Mouse (Mus musculus) ES-Bruce4 (cell line): ENCODE data around the gene Rgs7bp. TPM values are rescaled to one million over a fixed set of nuclear protein-coding genes. Genes with fewer than 3 reads are reported as not detected.
A peak's percentile ranks its signal among the peaks of the same experiment; 100 is the strongest.
"Not testable (repeated sequence)": the region's sequence is repeated elsewhere in the genome, so short reads cannot be mapped to it uniquely, and the experiment has no call there.

Experiments
- H3K27ac ChIP-seq: 2 replicates; pipeline ENCODE4 v1.5.1; 2012; ENCODE audit warnings: low read length, inconsistent platforms; ENCODE audit not compliant: insufficient read depth
- H3K27me3 ChIP-seq: 2 replicates; pipeline ENCODE4 v1.6.1; 2012; ENCODE audit warnings: mild to moderate bottlenecking, low read length, inconsistent platforms; ENCODE audit not compliant: control insufficient read depth, poor library complexity, insufficient read depth, severe bottlenecking
- H3K36me3 ChIP-seq: 2 replicates; pipeline ENCODE4 v1.6.1; 2012; ENCODE audit warnings: inconsistent platforms, mild to moderate bottlenecking, low read length, moderate library complexity; ENCODE audit not compliant: control insufficient read depth, poor library complexity, insufficient read depth, severe bottlenecking
- H3K4me1 ChIP-seq: one replicate; pipeline ENCODE4 v1.8.1; 2011; ENCODE audit warnings: low read length; ENCODE audit not compliant: control insufficient read depth, insufficient read depth
- H3K4me3 ChIP-seq: 2 replicates; pipeline ENCODE4 v1.5.1; 2011; ENCODE audit warnings: low read depth, mild to moderate bottlenecking, low read length
- H3K9ac ChIP-seq: 2 replicates; pipeline ENCODE4 v1.6.1; 2012; ENCODE audit warnings: low read depth, mild to moderate bottlenecking, inconsistent platforms; ENCODE audit not compliant: poor library complexity, severe bottlenecking
- H3K9me3 ChIP-seq: replicated peaks from 2 replicates; pipeline ENCODE4 v1.6.1; 2012; ENCODE audit warnings: mild to moderate bottlenecking, low read length, inconsistent platforms; ENCODE audit not compliant: control insufficient read depth, poor library complexity, insufficient read depth, severe bottlenecking
- CTCF ChIP-seq: IDR thresholded peaks from one replicate; pipeline ENCODE4 v1.8.1; 2011; ENCODE audit warnings: low read depth, low read length
- EP300 ChIP-seq: IDR thresholded peaks from 2 replicates; pipeline ENCODE4 v1.6.1; 2011; ENCODE audit warnings: low read depth, low read length; ENCODE audit not compliant: insufficient read depth
- POLR2A ChIP-seq: IDR thresholded peaks from one replicate; pipeline ENCODE4 v1.8.1; 2011; ENCODE audit warnings: low read length; ENCODE audit not compliant: insufficient read depth
- polyA plus RNA-seq: library from polyadenylated mRNA; stranded (reverse); fragments of >200 nt; gene quantifications from 2 replicates; pipeline ENCODE4 v1.2.4, GENCODE M21; 2011; ENCODE audit warnings: low read depth; ENCODE audit not compliant: missing spikeins, insufficient read depth, insufficient read length

Rgs7bp gene
- polyA plus RNA-seq, 1 experiment: 0.09 TPM

DNA sequence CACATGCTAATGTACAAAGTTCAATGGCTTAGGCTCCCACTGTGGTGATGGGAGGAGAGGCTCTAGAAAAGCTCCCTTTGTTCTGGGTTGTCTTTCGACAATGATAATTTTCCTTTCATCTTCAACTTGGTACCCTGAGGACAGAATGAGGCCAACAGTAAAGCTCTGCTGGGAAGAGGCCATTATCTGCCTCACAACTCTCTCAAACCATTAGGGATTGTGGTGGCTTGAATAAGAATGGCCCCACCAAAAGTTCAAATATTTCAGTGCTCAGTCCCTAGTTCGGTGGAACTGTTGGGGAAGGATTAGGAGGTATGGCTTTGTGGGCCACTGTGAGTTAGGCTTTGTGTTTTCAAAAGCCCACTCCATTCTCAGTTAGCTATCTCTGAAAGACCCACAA is 138.6 kb downstream of the Rgs7bp start:
- peaks cover 74% of the 10 kb centered on the region for H3K9me3 ChIP-seq
- H3K4me1 ChIP-seq: no peaks in the 10 kb centered on the region
- no peak overlapping the region for H3K9ac ChIP-seq
- no peak overlapping the region for H3K4me3 ChIP-seq
- H3K36me3 ChIP-seq: no peaks in the 10 kb centered on the region
- no peaks in the 10 kb centered on the region for H3K27me3 ChIP-seq
- TF ChIP-seq CTCF (no peak), POLR2A (no peak), EP300 (no peak)
- H3K27ac ChIP-seq: peak overlapping the region; percentile 37

DNA sequence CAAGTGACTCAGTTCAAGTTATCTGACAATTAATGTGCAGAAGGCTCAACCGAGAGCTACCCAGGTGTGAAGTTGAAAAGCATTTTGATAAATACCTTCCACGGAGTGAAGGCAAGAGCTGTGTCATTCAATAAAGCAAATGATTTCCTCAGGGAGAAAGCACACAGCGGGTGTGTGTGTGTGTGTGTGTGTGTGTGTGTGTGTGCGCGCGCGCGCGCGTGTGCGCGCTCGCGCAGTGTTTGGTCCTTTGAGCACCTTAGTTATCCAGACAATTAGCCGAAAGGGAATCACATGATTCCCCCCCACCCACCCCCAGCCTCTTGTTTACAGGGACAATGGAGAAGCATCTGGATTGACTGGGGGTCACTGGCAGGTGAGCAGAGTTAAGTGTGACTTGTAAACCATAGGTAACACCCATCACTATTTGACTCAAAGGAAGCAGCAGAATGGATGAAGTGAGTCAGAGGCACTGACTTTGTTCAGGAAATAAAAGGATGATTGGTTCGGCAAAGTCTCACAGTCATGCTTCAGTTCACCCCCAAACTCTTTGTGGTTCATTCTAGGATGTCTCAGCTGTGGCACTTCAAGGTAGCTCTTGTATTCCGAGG is 140.3 kb downstream of the Rgs7bp start:
- Histone ChIP-seq H3K9ac (no peak overlapping the region), H3K27ac (peak overlapping the region; percentile 76), H3K4me1 (no peaks in the 10 kb centered on the region), H3K4me3 (no peak overlapping the region), H3K9me3 (peaks cover 73% of the 10 kb centered on the region), H3K36me3 (no peaks in the 10 kb centered on the region), H3K27me3 (no peaks in the 10 kb centered on the region)
- no peak for TF ChIP-seq CTCF
- TF ChIP-seq EP300: no peak
- no peak for TF ChIP-seq POLR2A

DNA sequence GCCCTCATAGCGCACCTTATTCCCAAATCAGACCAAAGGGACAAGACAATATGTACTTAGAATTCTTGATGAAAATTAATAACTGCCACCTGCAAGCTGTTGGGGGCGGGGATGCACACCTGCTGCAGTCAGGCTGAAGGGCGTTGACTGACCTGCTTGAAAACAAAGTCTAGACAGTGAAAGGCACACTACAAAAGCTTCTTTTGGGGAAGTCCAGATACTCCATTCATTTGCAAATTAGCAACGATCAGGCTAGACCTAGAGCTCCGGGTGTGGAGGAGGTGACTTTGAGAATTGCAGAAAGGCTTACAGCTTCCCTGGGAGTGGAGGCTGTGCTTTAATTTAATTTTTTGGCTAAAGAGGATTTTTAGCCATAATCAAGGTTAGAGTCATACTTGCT is 143.1 kb downstream of the Rgs7bp start:
- not testable (repeated sequence) for H3K4me1 ChIP-seq, H3K27me3 ChIP-seq, H3K4me3 ChIP-seq, H3K36me3 ChIP-seq, H3K9ac ChIP-seq
- peak; percentile 82 for TF ChIP-seq EP300
- Histone ChIP-seq H3K9me3 (peaks cover 52% of the 10 kb centered on the region), H3K27ac (peak overlapping the region; percentile 64; the same call in 1 of the 2 replicates)

DNA sequence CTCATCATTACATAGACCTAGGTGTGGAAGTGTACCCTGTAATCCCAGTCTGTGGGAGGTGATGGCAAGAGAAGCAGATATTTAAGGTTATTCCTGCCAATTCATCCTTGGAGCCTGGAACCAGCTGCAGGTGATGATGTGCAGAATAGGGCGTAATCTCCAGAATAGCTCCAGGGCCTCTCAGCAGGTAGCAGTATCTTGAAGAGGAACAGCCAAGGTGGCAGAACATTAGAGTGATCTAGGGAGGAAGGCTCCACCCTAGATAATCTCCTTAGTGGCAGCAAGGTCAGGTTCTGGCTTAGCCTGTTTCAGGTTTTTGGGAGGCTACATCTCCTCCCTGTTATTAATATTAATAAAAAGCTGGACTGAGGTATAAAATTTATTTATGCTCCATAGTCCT is 143.7 kb downstream of the Rgs7bp start:
- H3K36me3 ChIP-seq, H3K27me3 ChIP-seq, H3K9ac ChIP-seq, H3K4me1 ChIP-seq, H3K4me3 ChIP-seq: not testable (repeated sequence)
- Histone ChIP-seq H3K27ac (peak overlapping the region; percentile 64; the same call in 1 of the 2 replicates), H3K9me3 (peaks cover 47% of the 10 kb centered on the region)

DNA sequence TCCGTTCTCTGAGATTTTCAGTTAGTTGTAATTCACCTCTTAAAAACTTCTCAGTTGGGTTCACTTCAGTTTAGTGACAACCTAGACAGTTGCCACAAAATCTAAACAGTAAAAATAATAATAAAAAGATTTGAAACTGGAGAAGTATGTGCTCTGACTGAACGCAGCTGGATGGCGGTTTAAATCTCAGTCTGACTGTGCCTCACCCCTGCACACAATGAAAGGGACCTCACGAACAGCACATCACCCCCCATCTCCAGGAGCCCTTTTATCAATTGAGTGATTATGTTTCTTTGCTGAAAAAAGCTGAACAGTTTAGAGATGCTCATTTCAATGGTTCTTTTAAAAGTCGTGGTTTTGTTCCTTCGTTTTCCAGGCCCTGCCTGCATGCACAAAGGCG is 146.0 kb downstream of the Rgs7bp start:
- peaks cover 27% of the 10 kb centered on the region for H3K9me3 ChIP-seq
- H3K4me1 ChIP-seq: no peaks in the 10 kb centered on the region
- H3K27ac ChIP-seq: no peak overlapping the region
- H3K36me3 ChIP-seq: no peaks in the 10 kb centered on the region
- TF ChIP-seq EP300 (no peak), POLR2A (no peak), CTCF (no peak)
- no peaks in the 10 kb centered on the region for H3K27me3 ChIP-seq
- no peak overlapping the region for H3K9ac ChIP-seq
- no peak overlapping the region for H3K4me3 ChIP-seq

Other genes with a start within 250 kb of the Rgs7bp start
- 41.0 and 45.2 TPM in 2 replicates for gene Cwc27, start 237.8 kb downstream of the Rgs7bp start, polyA plus RNA-seq
- gene Shisal2b, start 191.0 kb downstream of the Rgs7bp start, polyA plus RNA-seq: not detected in 2 replicates
- not detected in 2 replicates for gene 4933425L06Rik, start 27.2 kb upstream of the Rgs7bp start, polyA plus RNA-seq
- gene Rnf180, start 239.9 kb upstream of the Rgs7bp start, polyA plus RNA-seq: 1.1 and 1.9 TPM in 2 replicates